Mouse (Mus musculus) intestine, postnatal 0 days (tissue): ENCODE measurements around the gene Pgbd5. TPM values are rescaled to one million over a fixed set of nuclear protein-coding genes. Genes with fewer than 3 reads are reported as not detected.

ENCODE experiments used
- ATAC-seq: fragments of 200-750 bp; cut with Nextera tagmentation; 2 replicates; pipeline ENCODE4 v1.8.0; 2017; ENCODE audit warnings: mild to moderate bottlenecking, moderate TSS enrichment, moderate library complexity
- H3K27ac ChIP-seq: fragments of 300-500 bp; sonication (generic); 2 replicates; pipeline ENCODE4 v1.5.1; 2014; ENCODE audit warnings: mild to moderate bottlenecking, low read depth, low read length, moderate library complexity
- H3K27me3 ChIP-seq: fragments of 300-500 bp; sonication (generic); replicated peaks from 2 replicates; pipeline ENCODE4 v1.6.1; 2014; ENCODE audit warnings: low read length, mixed read lengths; ENCODE audit not compliant: control insufficient read depth, insufficient read depth
- H3K36me3 ChIP-seq: fragments of 300-500 bp; sonication (generic); 2 replicates; pipeline ENCODE4 v1.6.1; 2014; ENCODE audit warnings: mild to moderate bottlenecking, moderate library complexity; ENCODE audit not compliant: control insufficient read depth, insufficient read depth
- H3K4me1 ChIP-seq: fragments of 300-500 bp; sonication (generic); replicated peaks from 2 replicates; pipeline ENCODE4 v1.6.1; 2014; ENCODE audit warnings: antibody characterized with exemption, low read length, mixed read lengths; ENCODE audit not compliant: control insufficient read depth, insufficient read depth
- H3K4me2 ChIP-seq: fragments of 300-500 bp; sonication (generic); replicated peaks from 2 replicates; pipeline ENCODE4 v1.6.1; 2014; ENCODE audit warnings: low read depth, mild to moderate bottlenecking, moderate library complexity
- H3K4me3 ChIP-seq: fragments of 300-500 bp; sonication (generic); 2 replicates; pipeline ENCODE4 v1.5.1; 2014; ENCODE audit warnings: low read depth, low read length
- H3K9ac ChIP-seq: fragments of 300-500 bp; sonication (generic); 2 replicates; pipeline ENCODE4 v1.6.1; 2014; ENCODE audit warnings: mild to moderate bottlenecking, low read depth, low read length
- H3K9me3 ChIP-seq: fragments of 300-500 bp; sonication (generic); 2 replicates; pipeline ENCODE4 v1.6.1; 2016; ENCODE audit warnings: mixed run types; ENCODE audit not compliant: control insufficient read depth
- CTCF ChIP-seq: sonication (generic); IDR thresholded peaks from 2 replicates; pipeline ENCODE4 v1.5.1; 2016; ENCODE audit warnings: low read depth, mild to moderate bottlenecking, control low read depth, antibody characterized with exemption, moderate library complexity
- WGBS: fragments of 180-500 bp; shearing (Covaris S2); extraction: QIAGEN DNeasy Blood & Tissue Kit; methylation state at CpG from one replicate; pipeline ENCODE4 v1.1.7; 2014; 5-methylcytosine and 5-hydroxymethylcytosine counted together
- polyA plus RNA-seq: library from polyadenylated mRNA; unstranded; fragments of >200 nt; fragmentation: Nextera tagmentation; extraction: Ambion mirVana; gene quantifications from 2 replicates; pipeline ENCODE4 v1.2.1, GENCODE M21; 2015

Gene Pgbd5
- polyA plus RNA-seq, 1 experiment from 2014 or later = 1.9 TPM

- ATAC-seq = no peak
- Histone ChIP-seq H3K27me3 (no peaks in the 10 kb centered on the region), H3K27ac (no peak overlapping the region), H3K4me2 (no peak overlapping the region), H3K9ac (no peak overlapping the region), H3K4me1 (no peaks in the 10 kb centered on the region), H3K36me3 (peaks cover 78% of the 10 kb centered on the region), H3K4me3 (no peak overlapping the region), H3K9me3 (no peaks in the 10 kb centered on the region)
- no peak for TF ChIP-seq CTCF
- 84% methylated on average over 2 of the region's 3 CpGs for WGBS
Observed at GRCm38 (mm10) chr8:124330433-124330832, 109.0 kb downstream of the Pgbd5 start.

GRCm38 (mm10) chr8:124329690-124330089 is 109.8 kb downstream of the Pgbd5 start:
- 76% methylated on average over 10 of the region's 10 CpGs for WGBS
- H3K27me3 ChIP-seq = no peaks in the 10 kb centered on the region
- no peak overlapping the region for H3K4me2 ChIP-seq
- ATAC-seq = no peak
- no peak overlapping the region for H3K27ac ChIP-seq
- H3K9ac ChIP-seq = no peak overlapping the region
- no peak for TF ChIP-seq CTCF
- peaks cover 77% of the 10 kb centered on the region for H3K36me3 ChIP-seq
- H3K9me3 ChIP-seq = no peaks in the 10 kb centered on the region
- H3K4me3 ChIP-seq = no peak overlapping the region
- H3K4me1 ChIP-seq = no peaks in the 10 kb centered on the region

GRCm38 (mm10) chr8:124328259-124328658 is 111.2 kb downstream of the Pgbd5 start:
- no peak for ATAC-seq
- Histone ChIP-seq H3K9ac (no peak overlapping the region), H3K4me3 (no peak overlapping the region), H3K4me2 (no peak overlapping the region), H3K27ac (no peak overlapping the region), H3K36me3 (peaks cover 76% of the 10 kb centered on the region), H3K27me3 (no peaks in the 10 kb centered on the region), H3K9me3 (no peaks in the 10 kb centered on the region), H3K4me1 (no peaks in the 10 kb centered on the region)
- WGBS = 81% methylated on average over 7 of the region's 7 CpGs
- TF ChIP-seq CTCF = no peak

GRCm38 (mm10) chr8:124323356-124323755 is 116.1 kb downstream of the Pgbd5 start:
- ATAC-seq = no peak
- Histone ChIP-seq H3K4me1 (no peaks in the 10 kb centered on the region), H3K36me3 (peaks cover 52% of the 10 kb centered on the region), H3K9ac (no peak overlapping the region), H3K4me3 (no peak overlapping the region), H3K4me2 (no peak overlapping the region), H3K27me3 (no peaks in the 10 kb centered on the region), H3K27ac (no peak overlapping the region), H3K9me3 (no peaks in the 10 kb centered on the region)
- TF ChIP-seq CTCF = no peak
- 83% methylated on average over 14 of the region's 14 CpGs for WGBS

- no peaks in the 10 kb centered on the region for H3K27me3 ChIP-seq
- no peaks in the 10 kb centered on the region for H3K9me3 ChIP-seq
- H3K4me1 ChIP-seq = no peaks in the 10 kb centered on the region
- ATAC-seq = no peak
- H3K4me2 ChIP-seq = no peak overlapping the region
- H3K27ac ChIP-seq = no peak overlapping the region
- TF ChIP-seq CTCF = no peak
- H3K9ac ChIP-seq = no peak overlapping the region
- H3K4me3 ChIP-seq = no peak overlapping the region
- H3K36me3 ChIP-seq = peaks cover 37% of the 10 kb centered on the region
- 63% methylated on average over 12 of the region's 12 CpGs for WGBS
Observed at GRCm38 (mm10) chr8:124321227-124321840, 118.1 kb downstream of the Pgbd5 start.

GRCm38 (mm10) chr8:124319316-124319652 is 120.2 kb downstream of the Pgbd5 start:
- no peak overlapping the region for H3K27ac ChIP-seq
- no peak for ATAC-seq
- WGBS = 89% methylated on average over 4 of the region's 4 CpGs
- no peak overlapping the region for H3K9ac ChIP-seq
- H3K9me3 ChIP-seq = no peaks in the 10 kb centered on the region
- no peaks in the 10 kb centered on the region for H3K27me3 ChIP-seq
- no peak overlapping the region for H3K4me3 ChIP-seq
- peaks cover 18% of the 10 kb centered on the region for H3K36me3 ChIP-seq
- no peaks in the 10 kb centered on the region for H3K4me1 ChIP-seq
- no peak overlapping the region for H3K4me2 ChIP-seq
- TF ChIP-seq CTCF = no peak

Other genes with a start within 250 kb of the Pgbd5 start
- gene Galnt2, start 208.3 kb downstream of the Pgbd5 start, polyA plus RNA-seq = 44.0 and 48.7 TPM in 2 replicates
- gene Cog2, start 81.1 kb upstream of the Pgbd5 start, polyA plus RNA-seq = 19.5 and 20.6 TPM in 2 replicates
- 11.3 and 11.8 TPM in 2 replicates for gene Agt, start 130.0 kb upstream of the Pgbd5 start, polyA plus RNA-seq
- 2.0 and 2.7 TPM in 2 replicates for gene Capn9, start 136.5 kb upstream of the Pgbd5 start, polyA plus RNA-seq
- 22.1 and 22.6 TPM in 2 replicates for gene 2310022B05Rik, start 223.7 kb upstream of the Pgbd5 start, polyA plus RNA-seq